Comparison of ENCODE assay signal across 8 mouse cellular contexts in genomic region chr13:13835180-13835579, GRCm38 (mm10). TPM values are rescaled to one million over a fixed set of nuclear protein-coding genes. Genes with fewer than 3 reads are reported as not detected.
DNase-seq lines count a peak whose midpoint lies in the region; ATAC-seq lines count a peak whose summit lies in the region.

No protein-coding gene starts in this region.

- H3K4me2 ChIP-seq in hindbrain, embryonic 11.5 days (replicated peaks; ENCODE audit: low read depth, low read length), result no peak overlapping the region

- H3K9me3 ChIP-seq in hindbrain, embryonic 11.5 days (ENCODE audit: control insufficient read depth, low read length), result no peaks in the 10 kb centered on the region; the same call in 1 of the 2 replicates
- H3K9me3 ChIP-seq in hindbrain, embryonic 10.5 days, result peaks cover 24% of the 10 kb centered on the region

- DNase-seq in hindbrain, embryonic 11.5 days (ENCODE audit: low spot score), result peak; percentile 10
- no peak for DNase-seq in hindbrain, embryonic 10.5 days (ENCODE audit: low spot score)
- DNase-seq in CD4-positive helper T cell, adult 2 months (ENCODE audit: low read depth, low spot score), result peak; percentile 28
- peak; percentile 63 for DNase-seq in ZHBTc4 (ENCODE audit: low read depth, low spot score)
- peak; percentile 11 to 16 for DNase-seq in natural killer cell, adult 2 months (ENCODE audit: low spot score in 2 of 2)
- no peak for DNase-seq in right cerebral cortex, postnatal 4 days
- no peak for DNase-seq in ovary, postnatal 36 days (ENCODE audit: low spot score)
- no peak for DNase-seq in gastrocnemius, postnatal 10 days

- H3K4me1 ChIP-seq in hindbrain, embryonic 11.5 days (replicated peaks; ENCODE audit: control insufficient read depth, insufficient read depth, low read length), result no peaks in the 10 kb centered on the region
- H3K4me1 ChIP-seq in hindbrain, embryonic 10.5 days (replicated peaks), result no peaks in the 10 kb centered on the region

- H3K27me3 ChIP-seq in hindbrain, embryonic 11.5 days (ENCODE audit: control insufficient read depth, insufficient read depth, low read length), result no peaks in the 10 kb centered on the region
- no peaks in the 10 kb centered on the region for H3K27me3 ChIP-seq in hindbrain, embryonic 10.5 days (ENCODE audit: insufficient read depth, poor library complexity, severe bottlenecking)

- H3K36me3 ChIP-seq in hindbrain, embryonic 11.5 days (ENCODE audit: control insufficient read depth, insufficient read depth, low read length), result no peaks in the 10 kb centered on the region
- no peaks in the 10 kb centered on the region for H3K36me3 ChIP-seq in hindbrain, embryonic 10.5 days

- H3K9ac ChIP-seq in hindbrain, embryonic 11.5 days (ENCODE audit: low read depth, low read length), result no peak overlapping the region

- H3K4me3 ChIP-seq in hindbrain, embryonic 11.5 days (ENCODE audit: low read depth, low read length), result no peak overlapping the region
- no peak overlapping the region for H3K4me3 ChIP-seq in hindbrain, embryonic 10.5 days

- H3K27ac ChIP-seq in hindbrain, embryonic 11.5 days (ENCODE audit: low read depth, low read length), result no peak overlapping the region
- H3K27ac ChIP-seq in hindbrain, embryonic 10.5 days, result no peak overlapping the region

- 73% methylated on average over 2 of the region's 2 CpGs for WGBS in hindbrain, embryonic 11.5 days
- 62% methylated on average over 2 of the region's 2 CpGs for WGBS in hindbrain, embryonic 10.5 days

- no peak for ATAC-seq in hindbrain, embryonic 11.5 days (ENCODE audit: low FRiP score)

RNA-seq across cellular contexts. Expression of gene Gng4, which starts 51.3 kb away (rescaled TPM):
- polyA plus RNA-seq in hindbrain, embryonic 11.5 days (2014; fragmentation: Nextera tagmentation; extraction: Ambion mirVana), result 2.6 and 3.5 TPM in 2 replicates
- polyA plus RNA-seq in hindbrain, embryonic 10.5 days (2016; fragmentation: Nextera tagmentation; extraction: Ambion mirVana), result 1.7 and 2.9 TPM in 2 replicates
- total RNA-seq in gastrocnemius, postnatal 10 days (2021), result 1 to 10 TPM in 1 of 2 experiments, under 1 TPM in 1; 0.75 to 2.1 TPM

Comparison
In these comparisons a context has a peak if more than half of its experiments do, and no peak if none do; other contexts are left out.
1. DNase-seq: peak in hindbrain, embryonic 11.5 days (single experiment), CD4-positive helper T cell, adult 2 months (single experiment), ZHBTc4 (single experiment) and natural killer cell, adult 2 months (2 of 2); none in hindbrain, embryonic 10.5 days (single experiment), right cerebral cortex, postnatal 4 days (single experiment), ovary, postnatal 36 days (single experiment) and gastrocnemius, postnatal 10 days (single experiment).